Mouse (Mus musculus) monocyte, adult 2 months (primary cell): ENCODE data around the gene Pik3c2b.
"Not testable (repeated sequence)": the region's sequence is repeated elsewhere in the genome, so short reads cannot be mapped to it uniquely, and the experiment has no call there.

Experiments used
- DNase-seq, 2 experiments: peaks; one replicate each; pipeline ENCODE4 v3.0.0; 2022; ENCODE audit warnings: low spot score in 2 of 2, low read depth in 1 of 2

Gene Pik3c2b

DNA sequence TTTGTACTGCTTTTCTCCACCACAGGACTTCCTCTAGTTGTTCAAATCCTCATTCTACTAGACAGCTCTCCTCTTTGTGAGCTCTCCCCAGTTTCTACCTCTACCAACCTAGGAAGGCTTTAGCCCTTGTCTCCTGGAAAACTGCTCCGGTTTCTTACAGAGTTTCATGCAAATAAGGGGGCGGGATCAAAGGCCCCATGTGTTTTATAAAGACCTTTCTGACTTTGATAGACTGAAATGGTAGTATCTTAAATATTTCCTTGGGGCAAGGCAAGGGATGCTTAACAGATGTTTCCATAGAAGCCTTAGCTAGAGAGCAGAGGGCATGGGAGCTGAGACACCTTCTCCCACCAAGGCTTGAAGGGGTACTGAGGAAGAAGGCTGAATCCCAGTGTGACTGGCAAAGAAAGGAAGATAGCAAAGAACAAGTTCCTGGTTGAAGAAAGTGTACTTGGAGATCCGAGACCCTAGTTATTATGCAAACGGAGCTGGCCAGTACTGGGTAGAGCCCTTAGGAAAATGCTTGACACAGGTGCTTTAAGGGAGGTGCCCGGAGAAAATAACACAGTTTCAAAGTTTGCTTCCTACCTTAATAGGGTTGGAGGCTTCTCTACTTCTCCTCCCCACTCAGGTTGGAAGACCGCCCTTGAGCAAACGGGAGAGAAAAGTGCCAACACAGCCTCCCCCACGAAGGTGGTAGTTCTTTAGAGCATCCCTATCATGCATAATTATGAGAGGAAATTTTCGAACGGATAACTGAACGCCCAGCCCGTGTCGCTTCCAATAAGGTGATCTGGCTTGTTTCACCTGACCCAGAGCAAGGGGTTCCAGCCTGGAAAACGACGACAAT, at the start of gene Pik3c2b:
Gene Pik3c2b (plus strand): TSS at position 657 of the 850 bp plus-strand sequence.
- no peak for DNase-seq

DNA sequence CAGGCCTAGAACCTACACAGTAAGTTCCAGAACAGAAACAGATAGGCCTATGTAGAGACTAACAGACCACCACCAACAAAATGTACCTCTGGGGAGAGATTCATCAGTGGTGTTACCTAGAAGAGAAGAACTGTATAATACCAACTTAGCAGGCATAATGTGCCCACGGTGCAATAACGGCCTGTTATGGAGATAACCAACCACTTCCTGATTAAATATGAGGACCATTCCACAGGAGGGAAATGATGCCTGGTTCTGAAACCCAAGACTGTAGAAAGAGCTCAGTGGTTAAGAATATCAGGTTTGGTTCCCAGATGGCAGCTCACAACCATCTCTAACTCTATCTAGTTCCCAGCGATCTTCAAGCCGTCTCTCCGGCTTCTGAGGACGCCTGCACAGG, 45.1 kb upstream of the Pik3c2b start:
- no peak for DNase-seq

DNA sequence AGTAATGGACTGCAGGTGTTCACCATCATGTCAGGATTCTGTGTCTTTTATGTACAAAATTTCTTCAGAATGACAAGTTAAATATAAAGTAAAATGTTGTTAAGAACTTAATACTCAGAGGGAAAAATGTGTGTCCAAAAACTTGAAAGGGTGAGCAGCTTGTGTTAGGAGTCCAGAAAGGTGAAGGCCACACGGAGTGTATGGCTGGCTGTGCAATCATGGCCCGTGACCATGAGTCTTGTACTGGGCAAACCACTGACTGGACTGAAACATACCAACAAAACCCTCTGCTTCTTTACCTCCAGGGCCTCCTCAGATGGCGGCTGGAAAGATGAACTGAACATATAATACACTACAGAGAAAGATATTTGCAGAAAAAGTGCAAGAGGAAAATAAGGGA, 38.9 kb upstream of the Pik3c2b start:
- no peak for DNase-seq

DNA sequence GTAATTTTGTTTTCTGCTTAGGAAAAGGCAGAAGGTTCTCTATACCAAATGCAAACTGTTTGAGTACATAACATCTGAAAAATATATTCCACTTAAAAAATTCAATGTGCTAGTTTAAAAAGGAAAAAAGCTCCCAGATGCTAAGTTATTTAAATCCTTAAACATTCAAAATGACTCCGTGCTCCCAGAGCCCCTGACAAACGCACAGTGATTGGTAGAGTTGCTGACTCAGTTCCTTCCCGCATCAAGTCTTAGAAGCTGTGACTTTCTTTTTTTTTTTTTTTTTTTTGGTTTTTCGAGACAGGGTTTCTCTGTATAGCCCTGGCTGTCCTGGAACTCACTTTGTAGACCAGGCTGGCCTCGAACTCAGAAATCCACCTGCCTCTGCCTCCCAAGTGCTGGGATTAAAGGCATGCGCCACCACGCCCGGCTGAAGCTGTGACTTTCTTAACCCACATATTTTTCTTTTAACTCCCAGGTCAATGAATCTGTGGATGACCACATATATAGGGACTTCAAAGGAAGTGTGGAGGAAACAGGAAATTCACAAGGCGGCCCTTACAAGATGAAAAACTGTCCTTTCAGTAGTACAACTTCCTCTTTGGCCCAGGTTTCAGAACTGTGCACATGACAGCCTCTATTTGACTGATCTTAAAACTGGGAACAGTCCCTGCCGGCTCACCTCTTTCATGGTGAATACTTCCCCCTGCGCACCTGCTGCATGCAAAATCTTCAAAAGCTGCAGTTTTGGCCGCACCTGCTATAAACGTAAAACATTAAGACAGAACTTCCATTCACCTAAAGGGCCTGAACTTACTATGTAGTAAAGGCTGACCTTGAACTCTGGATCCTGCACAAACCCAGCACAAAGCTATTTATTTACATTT, 33.3 kb upstream of the Pik3c2b start:
- peak in 1 of 2 experiments; percentile 3 for DNase-seq

DNA sequence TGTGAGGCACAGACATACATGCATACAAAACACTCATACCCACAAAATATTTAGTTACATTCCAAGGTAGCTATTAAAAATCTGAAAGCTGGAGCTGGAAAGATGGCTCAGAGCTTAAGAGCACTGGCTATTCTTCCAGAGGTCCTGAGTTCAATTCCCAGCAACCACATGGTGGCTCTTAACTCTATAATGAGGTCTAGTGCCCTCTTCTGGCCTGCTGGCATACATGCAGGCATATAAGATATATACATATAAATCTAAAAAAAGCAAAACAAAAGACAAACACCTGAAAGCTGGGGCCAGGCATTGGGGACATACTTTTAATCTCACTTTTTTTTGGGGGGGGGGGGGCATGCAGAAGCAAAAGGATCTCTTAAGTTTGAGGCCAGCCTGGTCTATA, 32.1 kb upstream of the Pik3c2b start:
- no peak for DNase-seq

DNA sequence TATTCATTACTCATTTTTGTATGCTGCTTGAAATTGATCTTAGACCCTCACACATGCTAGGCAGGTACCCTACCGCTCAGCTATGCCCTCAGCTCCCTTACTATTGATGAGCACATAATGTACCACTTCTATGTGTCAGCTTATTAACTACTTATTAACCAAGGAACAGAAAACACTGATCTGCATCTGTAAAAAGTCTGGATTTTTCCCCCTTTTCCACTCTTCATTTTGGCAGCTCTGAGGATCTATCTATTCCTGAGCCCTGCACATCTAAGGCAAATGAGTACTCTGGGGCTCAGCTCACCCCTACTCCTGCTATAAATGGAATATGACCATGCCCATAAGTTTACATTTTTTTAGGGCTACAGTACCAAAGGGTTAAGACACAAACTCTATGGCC, 31.3 kb upstream of the Pik3c2b start:
- no peak for DNase-seq

DNA sequence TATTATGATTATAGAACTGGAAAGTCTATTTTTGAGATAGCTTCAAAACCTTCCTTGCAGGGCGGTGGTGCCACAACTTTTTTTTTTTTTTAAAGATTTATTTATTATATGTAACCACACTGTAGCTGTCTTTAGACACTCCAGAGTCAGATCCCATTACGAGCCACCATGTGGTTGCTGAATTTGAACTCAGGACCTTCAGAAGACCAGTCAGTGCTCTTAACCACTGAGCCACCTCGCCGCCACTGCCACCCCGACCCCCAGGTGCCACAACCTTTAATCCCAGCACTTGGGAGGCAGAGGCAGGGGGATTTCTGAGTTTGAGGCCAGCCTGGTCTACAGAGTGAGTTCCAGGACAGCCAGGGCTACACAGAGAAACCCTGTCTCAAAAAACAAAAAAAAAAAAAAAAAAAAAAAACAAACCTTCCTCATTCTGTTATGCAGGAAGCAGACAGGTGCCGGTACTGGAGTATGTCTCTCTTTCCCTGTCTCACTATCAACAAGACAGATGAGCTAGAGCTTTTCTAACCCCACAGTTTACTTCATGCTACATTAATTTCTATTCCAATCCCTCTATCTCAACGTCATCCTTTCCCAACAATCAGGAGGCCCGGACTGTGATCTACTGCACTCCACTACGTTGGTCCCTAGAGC, 28.6 kb upstream of the Pik3c2b start:
- DNase-seq: no peak

DNA sequence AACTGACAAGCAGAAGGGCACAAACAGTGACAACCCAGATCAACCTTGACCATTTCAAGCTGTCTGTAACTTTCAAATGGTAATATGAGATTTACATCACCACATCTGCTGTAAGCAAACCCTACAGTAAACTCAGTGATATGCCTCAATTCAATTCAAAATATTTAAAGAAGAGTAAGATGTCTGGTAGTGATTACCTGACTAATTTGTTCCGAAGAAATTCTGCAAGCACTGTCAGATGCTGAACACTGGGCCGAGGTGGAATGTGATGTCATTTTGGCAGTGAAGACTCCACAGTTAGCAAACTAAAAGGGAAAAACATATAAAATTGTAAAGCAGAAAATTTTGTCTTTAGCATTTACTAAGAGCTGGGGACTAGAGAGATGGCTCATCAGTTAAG, 26.9 kb upstream of the Pik3c2b start:
- no peak for DNase-seq

DNA sequence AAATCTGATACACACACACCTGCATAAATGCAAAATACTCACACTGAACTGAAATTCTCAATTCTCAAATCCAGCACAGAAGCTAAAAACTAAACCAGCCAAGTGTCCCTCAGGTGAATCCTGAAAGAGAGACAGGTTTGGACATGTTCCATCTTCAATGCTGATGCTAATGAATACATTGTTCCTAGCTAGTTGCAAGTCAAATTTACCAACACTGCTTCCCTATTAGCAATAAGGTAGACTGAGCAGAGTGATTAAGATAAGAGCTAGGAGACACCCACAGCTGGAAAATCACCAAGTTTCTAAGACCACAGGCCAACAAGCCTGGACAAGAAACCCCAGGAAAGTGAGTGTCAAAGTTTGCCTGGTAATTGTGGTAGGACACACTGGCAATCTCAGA, 26.2 kb upstream of the Pik3c2b start:
- no peak for DNase-seq

DNA sequence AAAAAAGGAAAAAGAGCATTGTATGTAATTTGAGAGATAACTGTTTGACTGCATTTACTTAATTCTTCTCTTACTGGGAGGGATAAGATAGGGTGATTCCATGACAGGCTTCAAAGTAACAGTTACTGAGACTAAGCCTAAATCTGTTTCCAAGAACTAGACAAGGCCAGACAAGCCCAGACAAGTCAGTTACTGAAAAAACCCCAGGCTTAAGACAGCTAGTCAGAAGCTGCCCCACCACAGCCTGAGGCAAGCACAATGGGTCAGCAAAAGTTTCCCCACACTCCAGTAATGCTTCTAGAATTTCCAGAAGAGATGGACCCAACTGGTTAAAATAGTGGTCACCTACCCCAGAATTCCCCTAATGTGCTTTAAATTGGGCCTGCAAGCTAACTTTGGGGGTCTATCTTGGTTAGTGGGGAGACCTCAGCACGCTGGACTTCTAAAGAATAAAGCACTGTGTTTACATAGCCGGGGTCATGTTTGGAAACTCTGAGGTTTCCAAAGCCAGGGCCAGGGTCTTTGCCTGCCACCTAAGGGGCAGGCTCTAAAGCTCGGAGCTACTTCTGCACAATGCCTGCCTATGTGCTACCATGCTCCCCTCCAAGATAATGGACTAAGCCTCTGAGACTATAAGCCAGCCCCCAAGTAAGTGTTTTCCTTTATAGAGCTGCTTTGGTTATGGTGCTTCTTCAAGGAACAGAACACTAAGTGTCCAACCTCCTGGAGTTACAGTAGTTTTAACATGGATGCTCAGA, 25.2 kb upstream of the Pik3c2b start:
- DNase-seq: no peak

DNA sequence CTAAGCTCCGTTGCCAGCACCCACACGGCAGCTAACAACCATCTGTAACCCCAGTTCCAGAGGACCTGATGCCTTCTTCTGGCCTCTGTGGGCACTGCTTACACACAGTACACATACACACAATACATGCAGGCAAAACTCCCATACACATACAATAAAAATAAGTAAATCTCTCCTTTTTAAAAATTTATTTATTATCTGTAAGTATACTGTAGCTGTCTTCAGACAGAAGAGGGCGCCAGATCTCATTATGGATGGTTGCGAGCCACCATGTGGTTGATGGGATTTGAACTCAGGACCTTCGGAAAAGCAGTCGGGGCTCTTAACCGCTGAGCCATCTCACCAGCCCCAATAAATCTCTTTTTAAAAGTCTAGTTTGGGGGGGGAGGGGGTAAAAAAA, 24.1 kb upstream of the Pik3c2b start:
- DNase-seq: no peak

DNA sequence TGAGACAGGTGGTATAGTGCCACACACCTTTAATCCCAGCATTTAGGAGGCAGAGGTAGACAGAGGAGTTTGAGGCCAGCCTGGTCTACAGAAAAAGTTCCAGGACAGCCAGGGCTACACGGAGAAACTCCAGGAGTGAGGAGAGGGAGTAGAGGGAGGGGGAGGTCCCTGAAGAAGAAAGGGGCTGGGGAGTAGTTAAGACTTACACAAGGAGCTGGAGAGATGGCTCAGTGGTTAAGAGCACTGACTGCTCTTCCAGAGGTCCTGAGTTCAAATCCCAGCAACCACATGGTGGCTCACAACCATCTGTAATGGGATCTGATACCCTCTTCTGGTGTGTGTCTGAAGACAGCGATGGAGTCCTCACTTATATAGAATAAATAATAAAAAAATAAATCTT, 23.5 kb upstream of the Pik3c2b start:
- not testable (repeated sequence) for DNase-seq

DNA sequence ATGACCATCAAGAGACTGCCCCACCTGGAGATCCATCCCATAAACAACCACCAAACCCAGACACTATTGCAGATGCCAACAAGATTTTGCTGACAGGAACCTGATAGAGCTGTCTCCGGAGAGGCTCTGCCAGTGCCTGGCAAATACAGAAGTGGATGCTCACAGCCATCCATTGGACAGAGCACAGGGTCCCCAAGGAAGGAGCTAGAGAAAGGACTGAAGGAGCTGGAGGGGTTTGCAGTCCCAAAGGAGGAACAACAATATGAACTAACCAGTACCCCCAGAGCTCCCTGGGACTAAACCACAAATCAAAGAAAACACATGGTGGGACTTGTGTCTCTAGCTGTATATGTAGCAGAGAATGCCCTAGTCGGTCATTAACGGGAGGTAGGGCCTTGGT, 21.7 kb upstream of the Pik3c2b start:
- DNase-seq: not testable (repeated sequence)

DNA sequence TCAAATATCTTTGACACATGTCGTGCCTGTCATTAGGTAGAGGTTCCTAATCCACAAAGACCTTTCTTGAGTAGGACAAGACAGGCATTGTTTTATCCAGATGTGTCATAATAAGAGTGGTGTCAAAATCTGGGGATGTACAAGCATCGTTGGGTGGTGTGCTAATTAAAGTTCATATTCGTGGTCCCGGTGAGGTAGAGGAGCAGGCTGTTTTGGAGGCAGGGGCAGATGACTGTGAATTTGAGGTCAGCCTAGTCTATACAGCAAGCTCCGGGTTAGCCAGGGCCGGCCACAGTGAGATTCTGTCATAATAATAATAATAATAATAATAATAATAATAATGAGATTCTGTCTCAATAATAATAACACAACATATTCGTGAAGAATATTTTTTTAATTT, 21.0 kb upstream of the Pik3c2b start:
- no peak for DNase-seq

DNA sequence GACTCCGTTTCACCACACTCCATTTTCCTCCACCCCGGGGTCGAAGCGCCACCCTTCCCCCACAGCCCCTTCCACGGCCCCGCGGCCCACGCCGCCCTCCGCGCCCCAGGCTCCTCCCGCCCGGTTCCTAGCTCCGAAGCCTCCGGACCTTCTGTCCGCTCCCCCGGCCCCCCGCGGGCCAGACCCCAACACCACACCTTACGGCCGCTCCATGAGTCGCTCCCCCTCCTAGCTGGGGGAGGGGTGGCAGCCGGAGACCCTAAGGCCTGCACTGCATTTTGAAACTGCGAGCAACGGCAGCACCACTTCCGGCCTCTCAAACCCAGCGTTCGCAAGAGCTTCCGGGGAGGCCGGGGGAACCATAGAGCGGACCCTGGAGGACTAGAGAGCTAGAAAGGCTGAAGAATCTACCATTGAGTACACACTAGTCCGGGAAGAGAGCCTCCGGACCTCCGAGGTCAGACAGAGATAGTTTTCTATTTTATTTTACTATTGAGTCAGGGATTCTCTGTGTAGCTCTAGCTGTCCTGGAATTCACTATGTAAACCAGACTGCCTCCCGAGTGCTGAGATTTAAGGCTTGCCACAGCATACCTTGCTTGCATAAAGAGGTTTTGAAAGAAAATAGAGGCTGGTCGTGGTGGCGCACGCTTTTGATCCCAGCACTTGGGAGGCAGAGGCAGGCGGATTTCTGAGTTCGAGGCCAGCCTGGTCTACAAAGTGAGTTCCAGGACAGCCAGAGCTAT, 20.2 kb upstream of the Pik3c2b start:
- DNase-seq: peak; percentile 78 to 79

DNA sequence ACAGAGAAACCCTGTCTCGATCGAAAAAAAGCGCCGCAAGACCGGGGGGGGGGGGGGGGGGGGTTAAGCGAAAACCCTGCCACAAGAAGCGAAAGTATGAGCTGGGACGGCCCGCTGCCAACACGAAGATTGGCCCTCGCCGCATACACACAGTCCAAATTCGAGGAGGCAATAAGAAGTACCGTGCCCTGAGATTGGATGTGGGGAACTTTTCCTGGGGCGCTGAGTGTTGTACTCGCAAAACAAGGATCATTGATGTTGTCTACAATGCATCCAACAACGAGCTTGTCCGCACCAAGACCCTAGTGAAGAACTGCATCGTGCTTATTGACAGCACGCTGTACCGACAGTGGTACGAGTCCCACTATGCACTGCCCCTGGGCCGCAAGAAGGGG, 19.7 kb upstream of the Pik3c2b start:
- DNase-seq: not testable (repeated sequence)

DNA sequence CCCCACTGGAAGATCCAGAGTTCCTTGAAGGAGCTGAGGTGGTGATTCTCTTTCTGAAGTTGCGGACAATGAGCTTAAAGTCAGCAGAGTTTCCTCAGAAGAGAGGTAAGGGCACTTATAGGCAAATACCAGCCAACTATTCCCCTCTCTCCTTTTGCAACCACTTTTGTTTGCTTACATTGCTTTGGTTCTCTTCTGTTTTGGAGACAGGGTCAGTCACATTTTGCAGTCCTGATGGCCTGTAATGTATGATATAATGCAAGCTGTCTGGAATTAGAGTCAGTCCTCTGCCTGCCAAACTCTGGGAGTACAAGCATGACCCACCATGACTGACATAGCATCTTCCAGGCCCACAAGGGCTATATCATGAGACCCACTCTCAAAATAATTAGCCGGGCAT, 18.3 kb upstream of the Pik3c2b start:
- DNase-seq: no peak

DNA sequence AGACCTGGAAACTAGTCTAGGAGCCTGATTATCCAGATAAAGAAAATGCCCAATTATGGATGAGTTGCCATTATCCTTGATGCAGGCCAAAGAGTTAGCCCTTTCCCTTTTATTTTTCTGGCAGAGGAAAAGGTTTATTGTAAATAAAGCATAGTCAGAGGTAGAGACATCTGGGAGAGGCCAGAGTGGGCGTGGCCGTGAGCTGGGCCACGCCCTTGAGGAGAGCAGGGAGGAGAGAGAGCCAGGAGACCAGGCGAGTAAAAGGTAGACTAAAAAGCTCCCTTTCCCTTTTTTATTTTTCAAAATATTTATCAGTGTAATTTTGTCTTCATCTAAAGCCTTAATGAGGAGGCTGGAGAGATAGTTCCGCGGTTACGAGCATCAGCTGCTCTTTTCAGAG, 17.5 kb upstream of the Pik3c2b start:
- no peak for DNase-seq

DNA sequence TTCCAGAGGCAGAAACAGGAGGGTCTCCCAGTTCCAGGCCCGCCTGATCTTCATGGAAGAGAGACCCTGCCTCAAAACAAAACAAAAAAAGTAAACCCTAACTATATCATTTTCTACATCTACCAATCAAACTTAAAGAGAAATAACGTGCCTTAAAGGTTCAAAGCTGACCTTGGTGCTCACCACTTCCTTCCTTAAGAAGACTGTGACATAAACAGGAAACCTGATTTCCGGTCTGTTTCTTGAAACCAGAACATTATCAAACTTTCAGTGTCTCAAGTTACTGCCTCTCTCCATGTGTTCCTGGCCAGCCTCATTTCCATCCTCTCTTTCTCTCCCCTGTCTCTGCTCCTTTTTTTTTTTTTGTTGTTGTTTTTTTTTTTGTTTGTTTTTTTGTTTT, 15.7 kb upstream of the Pik3c2b start:
- no peak for DNase-seq

DNA sequence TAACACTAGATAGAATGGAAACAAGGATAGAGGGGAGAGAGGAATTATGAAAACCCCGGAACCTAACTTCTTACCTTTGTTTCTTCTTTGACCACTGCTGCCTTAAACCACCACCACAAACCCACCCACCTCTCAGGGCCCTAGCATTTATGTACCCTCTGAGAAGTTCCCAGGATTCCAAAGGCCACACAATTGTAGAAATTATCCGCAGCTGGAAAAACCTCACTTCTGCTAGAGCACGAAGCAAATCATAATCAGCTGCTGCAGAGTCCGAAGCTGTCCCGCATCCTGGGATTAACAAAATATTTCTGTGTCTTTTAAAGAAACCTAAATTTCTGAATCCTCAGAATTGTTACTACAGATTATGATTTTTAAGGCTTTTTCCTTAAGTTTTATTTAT, 15.0 kb upstream of the Pik3c2b start, which contains the start of gene Mdm4:
Gene Mdm4 (minus strand): TSS at position 101 of the 400 bp plus-strand sequence.
- no peak for DNase-seq
